ENCODE assay signal across 9 mouse cellular contexts in genomic region chr7:63757136-63757677, GRCm38 (mm10).
DNase-seq lines count a peak whose midpoint lies in the region; ATAC-seq and TF ChIP-seq lines count a peak whose summit lies in the region.
"Had no signal": no experiment of that assay in that cellular context is flagged by ENCODE, and none has a peak within 500 bp of the region (broad histone marks: within the 10 kb centered on the region; RNA-seq: fewer than 3 reads in every experiment).

No protein-coding gene starts in this region.

- 6% methylated on average over 25 of the region's 25 CpGs for WGBS in lung, embryonic 15.5 days
- 18% methylated on average over 25 of the region's 25 CpGs for WGBS in hindbrain, postnatal 0 days
- 6% methylated on average over 25 of the region's 25 CpGs for WGBS in neural tube, embryonic 14.5 days

- peak overlapping the region; percentile 36 for H3K4me3 ChIP-seq in lung, embryonic 15.5 days
- H3K4me3 ChIP-seq in hindbrain, postnatal 0 days (ENCODE audit: low read length) = peak overlapping the region; percentile 43
- H3K4me3 ChIP-seq in neural tube, embryonic 14.5 days (ENCODE audit: low read depth, low read length) = peak overlapping the region; percentile 44

- TF ChIP-seq CTCF in hindbrain, postnatal 0 days (IDR thresholded peaks at IDR 0.05; ENCODE audit: low read depth) = no peak

- H3K36me3 ChIP-seq in lung, embryonic 15.5 days = no peaks in the 10 kb centered on the region
- no peaks in the 10 kb centered on the region for H3K36me3 ChIP-seq in hindbrain, postnatal 0 days (ENCODE audit: insufficient read depth, low read length)
- no peaks in the 10 kb centered on the region for H3K36me3 ChIP-seq in neural tube, embryonic 14.5 days (ENCODE audit: control insufficient read depth, insufficient read depth, low read length)

- H3K4me2 ChIP-seq in lung, embryonic 15.5 days = peak overlapping the region; percentile 67
- H3K4me2 ChIP-seq in hindbrain, postnatal 0 days (ENCODE audit: low read depth, low read length) = peak overlapping the region; percentile 59; the same call in 1 of the 2 replicates
- peak overlapping the region; percentile 70 for H3K4me2 ChIP-seq in neural tube, embryonic 14.5 days (ENCODE audit: low read depth, low read length)

- no peaks in the 10 kb centered on the region for H3K9me3 ChIP-seq in lung, embryonic 15.5 days
- H3K9me3 ChIP-seq in hindbrain, postnatal 0 days (ENCODE audit: low read length) = no peaks in the 10 kb centered on the region
- no peaks in the 10 kb centered on the region for H3K9me3 ChIP-seq in neural tube, embryonic 14.5 days (ENCODE audit: control insufficient read depth, low read length)

- peaks cover 21% of the 10 kb centered on the region for H3K4me1 ChIP-seq in lung, embryonic 15.5 days
- peaks cover 10% of the 10 kb centered on the region; the same call in 1 of the 2 replicates for H3K4me1 ChIP-seq in hindbrain, postnatal 0 days (ENCODE audit: insufficient read depth, low read length)
- peaks cover 13% of the 10 kb centered on the region for H3K4me1 ChIP-seq in neural tube, embryonic 14.5 days (ENCODE audit: control insufficient read depth, insufficient read depth, low read length)

- H3K27me3 ChIP-seq in lung, embryonic 15.5 days = peaks cover 81% of the 10 kb centered on the region
- peaks cover 25% of the 10 kb centered on the region for H3K27me3 ChIP-seq in hindbrain, postnatal 0 days (ENCODE audit: insufficient read depth, low read length)
- H3K27me3 ChIP-seq in neural tube, embryonic 14.5 days (ENCODE audit: control insufficient read depth, insufficient read depth, low read length) = peaks cover 52% of the 10 kb centered on the region

- ATAC-seq in lung, embryonic 15.5 days (ENCODE audit: borderline replicate concordance, extremely low read depth, low FRiP score, low TSS enrichment) = no peak
- ATAC-seq in hindbrain, postnatal 0 days = no peak
- no peak for ATAC-seq in neural tube, embryonic 14.5 days (ENCODE audit: low read depth)

- peak; percentile 27 to 61 for DNase-seq in cerebellum, postnatal 10 days
- no peak for DNase-seq in cerebellum, postnatal 4 days (ENCODE audit: low spot score in 2 of 2)
- no peak for DNase-seq in lung, postnatal 10 days
- peak; percentile 22 for DNase-seq in hindbrain, postnatal 0 days (ENCODE audit: low spot score)
- DNase-seq in adrenal gland, adult (ENCODE audit: inconsistent age in 2 of 2, low spot score in 1 of 2) = no peak
- no peak for DNase-seq in lung, postnatal 25 days (ENCODE audit: low spot score)
- DNase-seq: adrenal gland, postnatal 25 days had no signal

- no peak overlapping the region for H3K9ac ChIP-seq in lung, embryonic 15.5 days
- no peak overlapping the region for H3K9ac ChIP-seq in hindbrain, postnatal 0 days (replicated peaks; ENCODE audit: low read length)
- no peak overlapping the region for H3K9ac ChIP-seq in neural tube, embryonic 14.5 days (replicated peaks; ENCODE audit: low read depth, low read length)

- no peak overlapping the region for H3K27ac ChIP-seq in lung, embryonic 15.5 days
- no peak overlapping the region for H3K27ac ChIP-seq in hindbrain, postnatal 0 days
- no peak overlapping the region for H3K27ac ChIP-seq in neural tube, embryonic 14.5 days (ENCODE audit: low read depth, low read length)

Comparison
In these comparisons a context has a peak if more than half of its experiments do, and no peak if none do; other contexts are left out.
1. DNase-seq: peak in cerebellum, postnatal 10 days (2 of 2) and hindbrain, postnatal 0 days (single experiment); none in cerebellum, postnatal 4 days (0 of 2), lung, postnatal 10 days (single experiment), adrenal gland, adult (0 of 2) and lung, postnatal 25 days (single experiment).
2. Peak in every context shown above with its lines, with median percentiles within 50 percentile points of each other: H3K4me2 ChIP-seq and H3K4me3 ChIP-seq.